Mouse (Mus musculus): ENCODE results near the gene Smco3.

DNA sequence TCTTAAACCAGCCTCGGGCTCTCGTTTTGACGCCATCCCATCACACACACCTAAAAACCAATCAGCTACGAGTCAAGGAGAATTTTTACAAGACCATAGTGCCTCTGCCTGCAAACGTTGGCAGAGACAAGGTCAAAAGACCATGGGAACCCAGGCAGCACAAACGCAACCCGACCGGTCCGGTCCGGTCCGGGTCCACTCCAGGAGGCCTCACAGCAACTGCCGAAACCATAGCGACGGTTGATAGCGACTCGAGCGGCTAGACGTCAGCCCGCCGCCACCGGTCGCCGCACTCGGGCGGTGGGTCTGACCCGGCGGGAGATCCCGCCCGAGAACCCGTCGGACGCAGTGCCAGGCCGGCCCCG, 7.8 kb downstream of the Smco3 start, which contains the start of gene BC049715:
- TF ChIP-seq CTCF (IDR thresholded peaks at IDR 0.05; ENCODE audit: low read depth, low read length) (no peak), GATA1 (IDR thresholded peaks at IDR 0.05; ENCODE audit: borderline replicate concordance, low read length) (no peak), TAL1 (conservative IDR thresholded peaks at IDR 0.05; ENCODE audit: low read depth, low read length) (no peak), POLR2AphosphoS5 (IDR thresholded peaks at IDR 0.05; ENCODE audit: insufficient replicate concordance, low read depth, low read length) (no peak), GATA2 (IDR thresholded peaks at IDR 0.05; ENCODE audit: borderline replicate concordance, low read depth, low read length) (no peak)

Data from G1E (cell line).